Mouse (Mus musculus) monocyte, adult 5-6 weeks (primary cell): ENCODE measurements around the gene Lzts2. TPM values are rescaled to one million over a fixed set of nuclear protein-coding genes. Genes with fewer than 3 reads are reported as not detected.

Experiments used
- ATAC-seq: fragments of 153-309, 156-312 bp; replicated peaks from 2 replicates; pipeline ENCODE4 v1.8.0; 2017; ENCODE audit warnings: mild to moderate bottlenecking; ENCODE audit not compliant: low TSS enrichment, insufficient number of reproducible peaks, severe bottlenecking, poor library complexity, low FRiP score
- total RNA-seq: library from RNA; stranded (forward); fragments of 200-1000, 200-491, 200-594 nt; gene quantifications from 3 replicates; pipeline ENCODE4 v1.2.3, GENCODE M21; 2017

Lzts2 gene
- total RNA-seq, result 1.5 TPM in 1 of 3 replicates, not detected in the others

- no peak for ATAC-seq
Observed at GRCm38 (mm10) chr19:45014335-45014971, at the start of gene Lzts2. Gene Lzts2 (plus strand): TSS chr19:45014414.

GRCm38 (mm10) chr19:44965978-44966377 is 48.2 kb upstream of the Lzts2 start:
- no peak for ATAC-seq

GRCm38 (mm10) chr19:44968329-44968728 is 45.9 kb upstream of the Lzts2 start:
- ATAC-seq, result no peak

- ATAC-seq, result no peak
Observed at GRCm38 (mm10) chr19:44976636-44977035, 37.6 kb upstream of the Lzts2 start.

- ATAC-seq, result no peak
Observed at GRCm38 (mm10) chr19:44977148-44977547, 37.1 kb upstream of the Lzts2 start.

GRCm38 (mm10) chr19:44980787-44981186 is 33.4 kb upstream of the Lzts2 start:
- no peak for ATAC-seq

GRCm38 (mm10) chr19:44982477-44983115 is 31.6 kb upstream of the Lzts2 start:
- no peak for ATAC-seq

GRCm38 (mm10) chr19:44983366-44983765 is 30.8 kb upstream of the Lzts2 start:
- ATAC-seq, result no peak

GRCm38 (mm10) chr19:44984420-44984819 is 29.8 kb upstream of the Lzts2 start:
- no peak for ATAC-seq

GRCm38 (mm10) chr19:44985159-44985988 is 28.8 kb upstream of the Lzts2 start:
- no peak for ATAC-seq

GRCm38 (mm10) chr19:44987004-44987403 is 27.2 kb upstream of the Lzts2 start:
- ATAC-seq, result no peak

GRCm38 (mm10) chr19:44987851-44988250 is 26.4 kb upstream of the Lzts2 start:
- ATAC-seq, result no peak

GRCm38 (mm10) chr19:44988321-44988720 is 25.9 kb upstream of the Lzts2 start:
- ATAC-seq, result no peak

- no peak for ATAC-seq
Observed at GRCm38 (mm10) chr19:44988831-44989566, 25.2 kb upstream of the Lzts2 start, which contains the start of gene Sema4g. Gene Sema4g (plus strand): TSS chr19:44989101.

GRCm38 (mm10) chr19:44989567-44990495 is 24.4 kb upstream of the Lzts2 start:
- ATAC-seq, result no peak

GRCm38 (mm10) chr19:44991031-44991430 is 23.2 kb upstream of the Lzts2 start:
- no peak for ATAC-seq

GRCm38 (mm10) chr19:44992246-44992645 is 22.0 kb upstream of the Lzts2 start:
- no peak for ATAC-seq

GRCm38 (mm10) chr19:44992712-44993111 is 21.5 kb upstream of the Lzts2 start:
- ATAC-seq, result no peak
